Mouse (Mus musculus): ENCODE results near the gene Apoa2. TPM values are rescaled to one million over a fixed set of nuclear protein-coding genes. Genes with fewer than 3 reads are reported as not detected.
A peak's percentile ranks its signal among the peaks of the same experiment; 100 is the strongest.

The Apoa2 gene
- total and polyA plus RNA-seq, 2 experiments from 2014 or later: 4.5 to 14.5 TPM

GRCm38 (mm10) chr1:171246709-171247452 is 22.0 kb downstream of the Apoa2 start:
- peak overlapping the region; percentile 79 for H3K9ac ChIP-seq (replicated peaks; ENCODE audit: low read depth, low read length)
- under 1% methylated on average over 40 of the region's 41 CpGs for WGBS
- TF ChIP-seq EP300 (IDR thresholded peaks at IDR 0.05; ENCODE audit: low read depth) (peak; percentile 84), CTCF (IDR thresholded peaks at IDR 0.05; ENCODE audit: low read depth) (peak; percentile 87)
- H3K36me3 ChIP-seq (replicated peaks; ENCODE audit: control insufficient read depth, insufficient read depth, low read length): peaks cover 25% of the 10 kb centered on the region
- peak overlapping the region; percentile 65 for H3K4me3 ChIP-seq (ENCODE audit: low read depth, low read length)
- ATAC-seq (ENCODE audit: insufficient read depth, low read depth) (peak; percentile 91), DNase-seq (ENCODE audit: low spot score) (peak; percentile 99)
- H3K27ac ChIP-seq (ENCODE audit: low read depth): peak overlapping the region; percentile 93
- H3K4me2 ChIP-seq (ENCODE audit: low read depth, low read length): peak overlapping the region; percentile 77
- no peaks in the 10 kb centered on the region for H3K9me3 ChIP-seq (replicated peaks; ENCODE audit: control insufficient read depth, low read length)
- no peaks in the 10 kb centered on the region for H3K27me3 ChIP-seq (ENCODE audit: control insufficient read depth, insufficient read depth, low read length)
- H3K4me1 ChIP-seq (ENCODE audit: control insufficient read depth, insufficient read depth): peaks cover 20% of the 10 kb centered on the region

DNA sequence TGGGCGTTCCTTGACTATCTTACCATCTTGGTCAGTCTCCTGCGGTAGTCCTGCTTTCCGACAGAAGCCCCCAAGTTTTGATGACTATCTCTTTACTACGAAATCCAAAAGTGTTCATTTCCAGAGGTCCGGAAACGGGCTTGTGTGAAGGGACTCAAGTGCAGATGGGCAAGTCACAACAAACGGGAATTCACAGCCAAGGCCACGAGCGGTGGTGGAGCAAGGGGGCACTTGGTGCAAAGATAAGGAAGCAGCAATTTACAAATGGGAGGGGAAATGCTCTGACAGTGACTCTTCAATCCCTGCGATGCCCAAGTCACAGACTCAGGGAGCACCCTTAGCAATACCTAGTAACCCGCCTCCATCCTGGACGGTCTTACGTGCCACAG is 22.6 kb downstream of the Apoa2 start:
- Histone ChIP-seq H3K27ac (ENCODE audit: low read depth) (peak overlapping the region; percentile 93), H3K4me1 (ENCODE audit: control insufficient read depth, insufficient read depth) (peaks cover 20% of the 10 kb centered on the region), H3K4me2 (ENCODE audit: low read depth, low read length) (peak overlapping the region; percentile 77), H3K9ac (replicated peaks; ENCODE audit: low read depth, low read length) (peak overlapping the region; percentile 64), H3K4me3 (ENCODE audit: low read depth, low read length) (peak overlapping the region; percentile 65), H3K27me3 (ENCODE audit: control insufficient read depth, insufficient read depth, low read length) (no peaks in the 10 kb centered on the region), H3K36me3 (replicated peaks; ENCODE audit: control insufficient read depth, insufficient read depth, low read length) (peaks cover 19% of the 10 kb centered on the region), H3K9me3 (replicated peaks; ENCODE audit: control insufficient read depth, low read length) (no peaks in the 10 kb centered on the region)
- no peak for TF ChIP-seq CTCF (IDR thresholded peaks at IDR 0.05; ENCODE audit: low read depth)
- no peak for TF ChIP-seq EP300 (IDR thresholded peaks at IDR 0.05; ENCODE audit: low read depth)
- no peak for ATAC-seq (ENCODE audit: insufficient read depth, low read depth)
- WGBS: 7% methylated on average over 13 of the region's 13 CpGs
- DNase-seq (ENCODE audit: low spot score): peak; percentile 32

DNA sequence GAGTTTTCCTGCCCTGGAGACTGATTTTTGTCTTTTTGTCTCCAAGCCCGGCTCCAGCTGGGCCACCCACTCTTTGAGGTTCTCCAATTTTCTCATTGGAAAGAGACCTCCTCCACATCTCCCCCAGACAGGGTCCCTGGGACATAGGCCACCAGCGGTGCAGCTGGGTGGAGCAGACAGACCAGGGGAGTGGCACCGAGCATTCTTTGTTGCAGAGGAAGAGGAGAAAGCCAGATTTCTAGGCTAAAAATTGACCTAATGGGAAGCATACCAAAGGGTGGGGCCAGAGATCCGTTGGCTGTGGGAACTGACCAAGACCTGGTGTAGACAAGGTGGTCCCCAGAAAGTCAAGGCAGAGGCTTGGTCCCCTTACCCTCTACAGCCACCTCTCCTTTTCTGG is 23.1 kb downstream of the Apoa2 start:
- Histone ChIP-seq H3K27ac (ENCODE audit: low read depth) (peak overlapping the region; percentile 93), H3K4me3 (ENCODE audit: low read depth, low read length) (peak overlapping the region; percentile 65; the same call in 1 of the 2 replicates), H3K4me2 (ENCODE audit: low read depth, low read length) (peak overlapping the region; percentile 77), H3K4me1 (ENCODE audit: control insufficient read depth, insufficient read depth) (peaks cover 20% of the 10 kb centered on the region), H3K27me3 (ENCODE audit: control insufficient read depth, insufficient read depth, low read length) (no peaks in the 10 kb centered on the region), H3K9me3 (replicated peaks; ENCODE audit: control insufficient read depth, low read length) (no peaks in the 10 kb centered on the region), H3K9ac (replicated peaks; ENCODE audit: low read depth, low read length) (no peak overlapping the region; the same call in 1 of the 2 replicates), H3K36me3 (replicated peaks; ENCODE audit: control insufficient read depth, insufficient read depth, low read length) (peaks cover 14% of the 10 kb centered on the region)
- 35% methylated on average over 4 of the region's 4 CpGs for WGBS
- no peak for ATAC-seq (ENCODE audit: insufficient read depth, low read depth)
- no peak for TF ChIP-seq CTCF (IDR thresholded peaks at IDR 0.05; ENCODE audit: low read depth)
- no peak for TF ChIP-seq EP300 (IDR thresholded peaks at IDR 0.05; ENCODE audit: low read depth)
- DNase-seq (ENCODE audit: low spot score): no peak

DNA sequence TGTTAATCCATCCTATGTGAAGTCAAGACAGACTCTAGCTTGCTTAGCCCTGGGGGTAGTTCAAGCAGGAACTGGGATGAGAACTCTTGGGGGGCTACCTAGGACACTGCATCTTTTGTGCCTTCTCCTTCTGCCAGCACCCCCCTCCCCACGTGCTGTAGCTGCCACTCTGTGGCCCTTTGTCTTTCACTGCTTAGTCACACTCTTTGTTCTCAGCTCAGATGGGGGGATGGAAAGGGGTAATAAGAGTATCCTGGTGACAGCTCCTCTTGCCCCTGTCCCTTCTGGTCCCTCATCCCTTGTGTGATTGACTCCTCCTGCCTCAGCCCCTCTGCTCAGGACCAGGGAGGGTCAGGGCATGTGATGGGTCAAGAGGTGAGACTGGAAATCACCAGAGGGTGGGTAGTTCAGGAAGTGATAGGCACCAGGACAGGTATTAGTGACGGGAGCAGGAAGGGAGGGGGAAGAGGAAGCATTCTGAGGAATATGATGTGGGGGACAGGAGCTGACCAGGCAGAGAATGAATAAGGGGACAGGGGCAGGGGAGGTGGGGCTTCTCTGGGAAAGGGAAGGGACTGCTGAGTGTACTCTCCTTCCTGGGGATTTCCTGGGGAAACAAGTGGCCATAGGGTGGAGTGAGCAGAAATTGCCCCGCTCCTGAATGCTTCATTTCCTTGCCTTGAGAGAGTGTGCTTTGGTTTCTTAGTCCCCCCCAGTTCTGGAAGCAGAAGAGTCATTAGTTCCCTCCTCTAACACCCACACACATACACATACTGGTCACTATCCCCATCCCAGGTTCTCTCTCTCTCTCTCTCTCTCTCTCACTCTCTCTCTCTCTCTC is 23.8 kb downstream of the Apoa2 start:
- Histone ChIP-seq H3K4me3 (ENCODE audit: low read depth, low read length) (no peak overlapping the region), H3K27me3 (ENCODE audit: control insufficient read depth, insufficient read depth, low read length) (no peaks in the 10 kb centered on the region), H3K9ac (replicated peaks; ENCODE audit: low read depth, low read length) (no peak overlapping the region), H3K27ac (ENCODE audit: low read depth) (peak overlapping the region; percentile 93), H3K4me1 (ENCODE audit: control insufficient read depth, insufficient read depth) (peaks cover 20% of the 10 kb centered on the region), H3K4me2 (ENCODE audit: low read depth, low read length) (0 out of 2 replicates have a peak overlapping the region, but pooled peaks have one; percentile 11), H3K36me3 (replicated peaks; ENCODE audit: control insufficient read depth, insufficient read depth, low read length) (peaks cover 8% of the 10 kb centered on the region), H3K9me3 (replicated peaks; ENCODE audit: control insufficient read depth, low read length) (no peaks in the 10 kb centered on the region)
- ATAC-seq (ENCODE audit: insufficient read depth, low read depth) (no peak; the same call in 1 of the 2 replicates), DNase-seq (ENCODE audit: low spot score) (no peak)
- peak; percentile 74; the same call in 1 of the 2 replicates for TF ChIP-seq EP300 (IDR thresholded peaks at IDR 0.05; ENCODE audit: low read depth)
- TF ChIP-seq CTCF (IDR thresholded peaks at IDR 0.05; ENCODE audit: low read depth): no peak
- 39% methylated on average over 3 of the region's 3 CpGs for WGBS

DNA sequence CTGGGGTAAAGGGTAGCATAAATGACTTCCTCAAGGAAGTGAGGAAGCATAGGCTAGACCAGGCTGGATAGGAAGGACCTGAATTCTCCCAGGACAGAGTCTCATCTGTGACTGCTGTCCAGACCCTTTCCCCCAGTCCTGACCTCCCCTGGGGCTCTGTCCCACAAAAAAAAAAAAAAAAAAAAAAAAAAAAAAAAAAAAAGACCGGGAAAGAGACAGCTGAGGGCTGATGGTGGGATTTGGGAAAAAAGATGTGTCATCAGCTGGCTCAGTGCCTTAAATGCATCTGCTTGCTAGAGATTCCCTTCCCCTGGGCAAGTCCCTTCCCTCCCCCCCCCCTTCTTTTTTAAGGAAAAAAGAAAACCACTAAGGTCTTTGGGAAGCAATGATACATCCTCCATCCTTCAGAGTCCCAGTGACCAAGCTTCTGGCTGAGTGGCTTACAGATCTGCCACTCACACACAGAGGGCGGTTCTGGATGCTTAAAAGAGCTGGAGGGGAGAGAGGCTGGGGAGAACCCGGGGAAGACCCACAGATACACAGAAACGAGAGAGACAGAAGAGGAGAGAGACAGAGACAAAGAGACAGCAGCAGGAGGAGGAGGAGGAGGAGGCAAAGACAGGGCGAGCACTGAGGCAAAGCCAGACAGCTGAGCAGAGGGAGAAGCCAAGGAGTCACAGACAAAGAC is 25.2 kb downstream of the Apoa2 start, which contains the start of gene Adamts4:
Gene Adamts4, plus strand, starts transcription at position 509 of the 688 bp plus-strand sequence.
- no peaks in the 10 kb centered on the region for H3K27me3 ChIP-seq (ENCODE audit: control insufficient read depth, insufficient read depth, low read length)
- TF ChIP-seq CTCF (IDR thresholded peaks at IDR 0.05; ENCODE audit: low read depth): no peak
- TF ChIP-seq EP300 (IDR thresholded peaks at IDR 0.05; ENCODE audit: low read depth): no peak
- peak within 1 kb of the TSS; percentile 53 for H3K9ac ChIP-seq (replicated peaks; ENCODE audit: low read depth, low read length)
- WGBS: 15% methylated on average over 5 of the region's 5 CpGs
- H3K9me3 ChIP-seq (replicated peaks; ENCODE audit: control insufficient read depth, low read length): no peaks in the 10 kb centered on the region
- peaks cover 20% of the 10 kb centered on the region for H3K4me1 ChIP-seq (ENCODE audit: control insufficient read depth, insufficient read depth)
- peak within 1 kb of the TSS; percentile 93 for H3K27ac ChIP-seq (ENCODE audit: low read depth)
- H3K36me3 ChIP-seq (replicated peaks; ENCODE audit: control insufficient read depth, insufficient read depth, low read length): peaks cover 5% of the 10 kb centered on the region; the same call in 1 of the 2 replicates
- H3K4me2 ChIP-seq (ENCODE audit: low read depth, low read length): peak within 1 kb of the TSS; percentile 65
- DNase-seq (ENCODE audit: low spot score) (peak; percentile 58), ATAC-seq (ENCODE audit: insufficient read depth, low read depth) (no peak)
- peak within 1 kb of the TSS; percentile 50 for H3K4me3 ChIP-seq (ENCODE audit: low read depth, low read length)
